Mouse (Mus musculus) neutrophil, adult 65 days (primary cell): ENCODE measurements around the gene Barx1. TPM values are rescaled to one million over a fixed set of nuclear protein-coding genes. Genes with fewer than 3 reads are reported as not detected.

Experiments
- total RNA-seq: library from RNA; stranded (reverse); gene quantifications from 2 replicates; pipeline ENCODE4 v1.2.4, GENCODE M21; 2023

Barx1 gene
- total RNA-seq, result not detected in 2 replicates

DNA sequence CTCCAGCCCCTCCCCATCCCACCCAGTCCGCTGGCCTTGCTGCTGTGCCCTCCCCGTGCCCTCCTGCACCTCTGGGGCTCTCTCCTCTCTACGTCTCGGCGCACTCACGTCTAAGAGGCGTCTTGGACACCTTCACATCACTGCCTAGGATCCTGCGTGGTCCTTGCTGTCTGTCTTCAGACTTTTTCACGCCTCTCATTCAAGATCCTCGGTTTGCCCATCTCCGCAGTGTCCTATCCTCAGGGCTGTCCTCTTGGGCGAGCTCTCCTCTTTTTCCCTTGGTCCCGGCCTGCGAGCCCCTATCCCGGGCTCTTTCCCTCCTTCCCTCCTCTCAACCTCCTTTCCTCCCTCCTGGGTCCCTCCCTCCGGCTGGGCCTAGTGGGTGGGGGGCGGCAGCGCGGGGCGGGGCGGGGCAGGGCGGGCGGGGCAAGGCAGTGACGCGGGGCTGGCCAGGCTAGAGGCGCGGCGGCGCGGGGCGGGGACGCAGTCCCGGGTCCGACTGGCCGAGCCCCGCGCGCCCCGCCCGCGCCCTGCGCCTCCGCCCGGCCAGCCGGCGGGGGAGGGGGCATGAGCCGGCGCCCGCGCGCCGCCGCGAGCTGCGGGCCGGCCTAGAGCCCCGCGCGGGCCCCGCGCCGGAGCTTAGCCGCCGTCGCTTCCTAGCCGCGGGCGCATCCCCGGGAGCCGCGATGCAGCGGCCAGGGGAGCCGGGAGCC, at the start of gene Barx1:
Gene Barx1, plus strand, starts transcription at position 568 of the 713 bp plus-strand sequence.

DNA sequence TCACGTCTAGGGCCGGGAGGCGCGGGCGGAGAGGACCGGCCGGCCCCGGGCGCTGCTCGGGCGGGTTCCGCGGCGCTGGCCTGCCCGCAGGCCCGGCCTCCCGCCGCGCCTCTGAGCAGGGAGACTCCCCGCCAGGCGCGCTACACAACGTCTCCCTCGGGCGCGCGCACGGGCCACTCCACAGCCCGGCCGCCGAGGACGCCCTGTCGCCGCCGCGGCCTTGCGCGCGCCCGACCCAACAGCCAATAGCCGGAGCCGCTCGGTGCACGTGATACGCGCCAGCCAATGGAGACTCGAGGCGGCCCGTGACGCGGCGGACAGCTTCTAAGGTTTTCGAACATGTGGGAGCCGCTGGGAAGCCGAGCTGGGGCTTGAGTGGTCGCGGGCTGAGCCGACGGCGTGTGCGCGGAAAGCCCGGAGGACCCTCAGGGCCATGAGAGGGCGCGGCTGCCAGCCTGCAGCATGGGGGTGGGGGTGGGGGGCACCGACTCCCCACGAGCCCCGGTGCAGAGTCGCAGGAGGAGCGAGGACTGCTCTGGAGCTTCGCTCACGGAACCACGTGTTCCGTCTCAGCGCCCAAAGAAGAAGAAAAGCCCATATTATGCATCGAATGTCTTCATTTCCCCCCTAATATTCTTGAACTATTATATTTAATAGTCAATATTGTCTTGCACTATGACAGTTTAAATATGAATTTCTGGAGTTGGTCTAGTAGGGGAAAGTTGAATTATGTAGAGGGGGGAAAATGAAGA, 37.2 kb upstream of the Barx1 start, which contains the start of gene Ptpdc1:
Gene Ptpdc1, minus strand, starts transcription at position 232 of the 752 bp plus-strand sequence.

Other genes starting within 250 kb of the Barx1 start
- gene Zfp169, start 149.5 kb upstream of the Barx1 start, total RNA-seq, result 7.2 and 12.5 TPM in 2 replicates
- gene A830005F24Rik, start 149.4 kb upstream of the Barx1 start, total RNA-seq, result not detected in 2 replicates
- gene Ptpdc1, start 37.3 kb upstream of the Barx1 start, total RNA-seq, result 1.3 and 1.4 TPM in 2 replicates
- gene Phf2, start 208.1 kb downstream of the Barx1 start, total RNA-seq, result 27.4 and 28.6 TPM in 2 replicates